Mouse (Mus musculus): ENCODE measurements at regions not wholly inside any gene's neighbourhood (a gene's known extent, or its start where the extent isn't known, plus 50 kb on each side); places are given as distances from the start of the nearest gene placed in this dataset.
A peak's percentile ranks its signal among the peaks of the same experiment; 100 is the strongest.
"Not testable (repeated sequence)": the region's sequence is repeated elsewhere in the genome, so short reads cannot be mapped to it uniquely, and the experiment has no call there.

DNA sequence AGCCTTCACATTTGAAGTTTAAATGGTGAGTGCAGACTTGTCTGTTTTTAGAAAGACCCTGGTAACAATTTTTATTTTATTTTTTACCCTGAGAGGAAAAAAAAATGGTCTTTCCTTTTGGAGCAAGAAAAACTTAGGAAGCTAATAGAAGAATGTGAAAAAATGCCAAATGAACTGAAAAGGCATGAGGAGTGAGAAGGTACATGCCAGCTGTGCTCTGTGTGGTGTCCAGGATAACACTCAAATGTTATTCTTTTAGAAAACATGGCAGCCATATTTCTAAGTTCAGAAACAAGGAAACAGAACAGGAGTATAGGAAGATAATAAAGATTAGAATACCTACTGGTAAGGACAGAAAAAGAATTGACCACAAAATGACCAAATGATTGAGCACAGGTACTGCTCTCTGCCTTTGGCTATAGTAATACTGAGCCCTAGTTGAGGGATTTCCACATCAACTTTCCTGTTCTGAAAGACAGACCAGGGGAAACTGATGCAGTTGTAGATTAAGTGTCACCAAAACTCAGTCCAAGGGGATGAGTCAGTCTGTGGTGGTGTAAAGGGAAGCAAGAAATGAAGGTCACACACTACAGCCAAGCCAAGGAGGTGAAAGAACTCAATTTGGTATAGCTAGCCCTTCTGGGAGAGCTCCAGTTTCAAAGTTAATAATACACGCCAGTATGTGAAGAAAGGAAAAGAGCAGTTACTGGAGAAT, 758.5 kb downstream of the Robo2 start:
- DNase-seq (ENCODE audit: low spot score) = no peak

DNA sequence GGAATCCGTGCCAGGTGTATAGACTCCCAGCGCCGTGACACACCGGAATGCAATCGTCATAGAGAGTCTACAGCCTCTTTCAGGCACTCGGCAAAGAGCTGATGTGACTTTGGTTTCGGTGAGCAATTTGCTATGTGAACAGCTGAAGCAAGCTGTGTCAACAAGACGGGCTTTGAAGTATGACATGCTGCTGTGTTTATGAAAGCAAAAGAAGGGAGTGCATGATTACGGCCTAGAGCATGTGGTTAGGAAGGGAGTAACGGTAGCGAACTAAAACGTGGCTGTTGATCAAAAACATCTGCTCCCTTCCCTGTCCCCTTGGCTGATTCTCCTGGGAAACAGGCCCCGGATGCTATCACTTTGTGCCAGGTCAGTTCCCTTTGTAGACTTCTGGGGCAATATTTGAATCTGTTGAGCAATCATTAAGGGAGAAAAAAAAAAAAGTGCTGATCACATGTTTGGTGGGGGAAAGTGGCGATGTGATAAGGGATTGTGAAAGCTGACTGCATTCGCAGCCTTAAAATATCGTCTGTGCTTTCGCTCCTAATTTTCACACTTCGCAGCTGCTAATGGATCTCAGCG, 764.3 kb downstream of the Robo2 start:
- DNase-seq (ENCODE audit: low spot score) = peak; percentile 49

DNA sequence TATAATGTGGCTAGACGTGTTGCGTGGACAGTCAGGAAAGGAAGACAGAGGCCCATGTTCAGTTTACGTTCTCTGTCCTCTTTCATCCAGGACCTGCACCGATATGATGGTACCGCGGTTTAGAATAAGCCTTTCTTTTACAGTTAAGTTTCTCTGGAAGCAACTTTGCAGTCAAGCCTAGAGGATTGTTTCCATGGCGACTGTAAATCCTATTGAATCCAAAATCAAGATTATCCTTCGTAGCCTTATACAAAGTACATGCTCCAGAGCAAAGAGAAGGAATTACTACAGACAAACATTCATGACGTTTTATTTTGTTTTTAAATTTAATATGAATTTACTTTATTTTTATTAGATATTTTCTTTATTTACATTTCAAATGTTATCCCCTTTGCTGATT, 798.6 kb downstream of the Robo2 start:
- DNase-seq (ENCODE audit: low spot score) = no peak

DNA sequence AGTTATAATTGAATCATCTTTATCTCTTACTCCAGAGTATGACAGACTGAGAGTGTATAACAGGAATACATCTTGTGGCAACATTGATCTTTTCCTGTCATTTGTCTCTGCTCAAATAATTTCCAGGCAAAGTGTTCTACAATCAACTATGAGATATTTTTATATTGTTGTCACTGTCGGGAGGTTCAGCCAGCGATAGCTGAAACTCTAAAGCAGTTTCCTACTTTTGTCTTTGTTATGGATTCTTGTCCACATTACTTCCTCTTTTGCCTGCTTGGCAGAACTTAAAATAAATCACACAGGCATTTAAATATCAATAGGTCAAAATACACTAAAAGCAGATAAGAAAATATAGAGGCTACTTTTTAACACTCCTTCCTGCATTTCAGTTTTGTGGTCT, 820.2 kb downstream of the Robo2 start:
- DNase-seq (ENCODE audit: low spot score) = peak; percentile 17

DNA sequence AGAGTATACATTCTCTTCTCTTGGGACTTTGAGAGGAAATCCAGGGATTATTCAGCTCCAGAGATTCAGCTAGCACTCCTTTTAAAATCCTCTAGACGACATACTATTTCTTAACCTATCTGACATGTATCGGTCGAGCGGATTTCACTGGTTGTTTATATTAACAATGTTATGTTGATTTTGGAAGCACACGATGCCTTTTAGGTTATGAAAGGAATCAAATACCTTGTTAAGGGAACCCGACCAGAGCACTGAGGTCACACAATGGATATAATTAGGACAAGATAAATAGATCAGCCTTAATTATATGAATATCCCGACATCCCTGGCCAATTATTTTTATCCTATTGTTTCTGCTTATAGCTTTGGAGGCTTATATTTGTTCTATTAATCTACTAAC, 850.4 kb downstream of the Robo2 start:
- no peak for DNase-seq (ENCODE audit: low spot score)

DNA sequence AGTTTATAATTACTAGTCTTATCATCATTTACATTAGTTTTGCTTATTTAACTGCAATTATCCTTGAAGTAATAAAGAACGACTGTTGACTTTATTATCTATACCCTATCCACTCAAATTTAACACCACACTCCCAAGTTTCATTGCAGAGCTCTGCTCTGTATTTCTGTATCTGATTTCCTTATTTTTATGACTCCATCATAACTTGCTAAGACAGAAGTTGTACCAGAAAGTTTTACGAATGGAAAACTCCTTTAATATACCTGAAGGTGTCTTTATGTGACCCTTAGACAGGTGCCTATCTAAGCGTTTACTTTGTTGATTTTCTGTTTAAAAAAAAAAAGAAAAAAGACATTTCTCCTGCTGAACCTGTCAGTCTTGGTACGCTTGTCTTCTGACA, 854.7 kb downstream of the Robo2 start:
- no peak for DNase-seq (ENCODE audit: low spot score)

DNA sequence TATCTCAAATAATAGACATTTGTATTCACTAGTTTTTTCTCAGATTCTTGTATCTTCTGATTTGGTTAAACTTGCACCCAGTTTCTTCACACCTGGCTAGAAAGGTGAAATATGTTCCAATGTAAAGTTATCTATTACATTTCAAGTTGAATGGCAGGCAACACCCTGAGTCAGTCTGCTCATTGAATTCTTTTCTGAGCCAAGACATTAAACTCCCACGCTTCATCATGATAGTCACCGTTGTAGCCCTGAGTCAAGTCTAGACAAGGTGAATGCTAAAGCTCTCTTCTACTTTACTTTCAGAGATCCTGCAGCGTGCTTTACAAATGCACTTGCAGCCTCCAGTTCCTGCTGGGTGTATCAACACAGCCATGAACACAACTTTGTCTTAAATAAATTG, 868.0 kb downstream of the Robo2 start:
- DNase-seq (ENCODE audit: low spot score) = no peak

DNA sequence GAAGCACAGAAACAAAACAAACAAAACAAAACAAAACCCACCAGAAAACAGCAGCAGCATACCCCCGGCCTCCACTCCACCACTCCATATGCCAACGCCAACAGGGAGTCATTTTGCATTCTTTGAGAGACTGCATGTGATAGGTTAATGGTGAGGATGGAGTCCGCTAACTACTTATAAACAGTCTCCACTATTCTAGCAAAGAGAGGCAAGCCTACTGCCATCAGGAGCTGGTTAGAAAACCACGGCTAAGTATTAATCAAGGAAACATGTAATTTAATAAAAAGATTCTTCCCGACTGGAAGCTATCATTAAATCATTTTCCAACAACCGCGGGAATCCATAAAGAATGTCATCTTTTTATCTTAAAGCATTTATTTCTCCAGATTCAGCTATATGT, 873.6 kb downstream of the Robo2 start:
- no peak for DNase-seq (ENCODE audit: low spot score)

DNA sequence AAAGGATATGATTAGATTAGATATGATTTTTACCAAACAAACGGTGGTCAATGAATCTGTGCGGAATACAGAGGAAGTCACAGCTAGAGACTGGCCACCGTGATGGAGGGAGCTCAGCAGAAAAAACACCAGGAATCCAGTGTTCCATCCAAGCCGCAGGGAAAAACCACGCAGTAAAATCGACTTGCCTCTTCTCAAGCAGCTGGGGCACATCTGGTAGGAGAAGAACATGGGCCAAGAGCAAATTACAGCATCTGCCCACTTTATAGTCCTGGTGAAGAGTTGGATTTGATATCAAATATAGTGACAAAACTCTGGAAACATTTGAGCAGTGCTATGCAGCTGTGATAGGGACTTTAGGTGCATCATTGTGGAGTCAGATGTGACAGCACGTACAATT, 874.1 kb downstream of the Robo2 start:
- no peak for DNase-seq (ENCODE audit: low spot score)

DNA sequence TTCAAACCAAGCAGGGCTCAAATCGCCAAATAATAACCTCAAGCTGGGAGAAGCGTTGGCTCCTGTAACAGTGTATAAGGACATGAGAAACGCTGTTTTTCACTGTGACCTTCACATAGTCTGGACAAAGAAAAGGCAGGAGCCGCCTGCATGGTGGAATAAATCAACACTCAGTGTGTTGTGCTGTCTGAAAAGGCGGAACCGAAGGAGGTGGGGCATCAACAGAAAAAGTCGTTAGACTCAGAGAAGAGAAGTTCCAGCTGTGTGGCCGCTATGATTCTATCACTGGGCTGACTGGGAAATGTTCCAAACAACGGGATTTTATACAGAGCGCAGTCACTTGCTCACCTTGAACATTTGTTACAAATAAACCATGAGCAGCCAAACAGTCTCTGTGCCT, 881.4 kb downstream of the Robo2 start:
- no peak for DNase-seq (ENCODE audit: low spot score)

DNA sequence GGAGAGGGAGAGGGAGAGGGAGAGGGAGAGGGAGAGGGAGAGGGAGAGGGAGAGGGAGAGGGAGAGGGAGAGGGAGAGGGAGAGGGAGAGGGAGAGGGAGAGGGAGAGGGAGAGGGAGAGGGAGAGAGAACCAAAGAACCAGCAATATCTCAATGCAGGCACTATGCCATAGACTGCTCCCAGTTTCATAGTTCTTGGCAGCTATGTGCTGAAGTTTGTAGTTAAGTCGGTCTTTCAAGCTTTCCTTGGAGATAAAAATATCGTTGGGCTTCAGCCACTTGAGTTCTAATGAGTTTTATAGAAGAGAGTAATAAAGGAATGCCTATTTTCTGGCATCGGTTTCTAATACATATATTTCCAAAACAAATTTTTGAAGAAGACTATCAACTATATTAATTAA, 888.7 kb downstream of the Robo2 start:
- DNase-seq (ENCODE audit: low spot score) = not testable (repeated sequence)

DNA sequence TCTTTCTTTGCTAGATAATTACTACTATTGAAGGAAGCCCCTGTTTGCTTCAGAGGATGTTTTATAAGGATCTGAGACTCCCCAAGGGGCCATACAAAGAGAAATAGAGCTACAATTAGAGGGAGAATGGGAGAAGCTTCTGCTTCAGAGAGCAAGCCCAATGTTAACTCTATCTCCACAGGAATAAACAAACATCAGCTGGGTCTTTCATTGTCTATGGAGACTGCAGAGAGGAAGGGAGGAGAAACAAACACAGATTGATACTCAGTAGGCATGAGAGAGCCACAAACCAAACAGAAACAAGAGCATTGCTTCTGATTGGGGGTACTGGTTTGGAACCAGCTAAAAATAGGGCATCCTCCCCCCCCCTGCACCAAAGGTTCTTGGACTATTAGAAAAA, 906.9 kb downstream of the Robo2 start:
- no peak for DNase-seq (ENCODE audit: low spot score)

DNA sequence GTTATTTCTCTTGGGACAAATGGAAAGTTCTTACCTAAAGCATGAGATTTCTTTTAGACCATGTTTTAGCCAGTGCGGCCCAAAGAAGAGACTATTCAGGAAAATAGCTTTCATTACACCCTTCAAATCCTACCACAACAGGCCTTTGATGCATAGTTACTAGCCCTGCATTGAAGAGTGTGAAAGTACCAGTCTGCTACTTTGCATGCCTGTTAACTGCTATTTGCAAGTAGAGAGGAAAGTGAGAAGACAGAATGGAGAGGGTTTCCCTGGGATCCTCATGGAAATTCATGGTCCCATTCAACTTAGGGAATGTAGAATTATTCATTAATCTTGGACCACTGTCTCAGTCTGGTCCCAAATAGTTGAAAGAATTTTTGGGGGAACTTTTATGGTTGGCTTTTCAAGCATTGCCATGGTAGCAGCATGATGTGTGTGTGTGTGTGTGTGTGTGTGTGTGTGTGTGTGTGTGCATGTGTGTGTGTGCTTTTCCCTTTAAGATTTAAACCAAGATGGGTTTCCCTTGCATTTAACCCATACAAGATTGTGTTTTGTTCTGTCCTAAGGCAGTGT, 912.9 kb downstream of the Robo2 start:
- no peak for DNase-seq (ENCODE audit: low spot score)

DNA sequence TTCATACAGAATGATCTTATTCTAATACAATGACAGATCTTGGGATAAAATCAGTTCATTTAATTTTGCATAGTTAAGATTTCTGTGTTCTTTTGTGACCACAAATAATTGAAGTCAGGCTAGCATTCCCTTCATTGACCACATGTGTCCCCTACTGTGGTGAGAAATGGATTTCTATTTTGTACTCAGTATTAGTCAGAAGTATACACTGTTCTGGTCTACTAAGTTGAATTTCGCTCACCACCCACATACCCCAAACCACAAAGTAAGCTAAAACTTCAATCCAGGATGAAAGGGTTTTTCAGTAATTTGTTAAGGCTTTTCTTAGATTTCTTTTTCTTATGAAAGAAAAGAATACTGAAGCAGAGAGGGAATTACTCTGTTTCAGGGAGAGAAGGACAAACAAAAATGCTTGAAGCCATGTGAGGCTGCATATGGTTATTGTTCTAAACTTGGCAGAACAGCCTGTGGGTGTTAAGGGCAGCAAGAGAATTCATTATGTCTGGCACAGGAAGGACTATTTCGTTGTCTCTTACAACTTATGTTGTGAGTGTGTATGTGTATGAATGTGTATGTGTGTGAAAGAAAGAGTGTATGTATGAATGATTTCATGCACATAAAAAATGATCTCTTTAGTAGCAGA, 928.3 kb downstream of the Robo2 start:
- DNase-seq (ENCODE audit: low spot score) = no peak

DNA sequence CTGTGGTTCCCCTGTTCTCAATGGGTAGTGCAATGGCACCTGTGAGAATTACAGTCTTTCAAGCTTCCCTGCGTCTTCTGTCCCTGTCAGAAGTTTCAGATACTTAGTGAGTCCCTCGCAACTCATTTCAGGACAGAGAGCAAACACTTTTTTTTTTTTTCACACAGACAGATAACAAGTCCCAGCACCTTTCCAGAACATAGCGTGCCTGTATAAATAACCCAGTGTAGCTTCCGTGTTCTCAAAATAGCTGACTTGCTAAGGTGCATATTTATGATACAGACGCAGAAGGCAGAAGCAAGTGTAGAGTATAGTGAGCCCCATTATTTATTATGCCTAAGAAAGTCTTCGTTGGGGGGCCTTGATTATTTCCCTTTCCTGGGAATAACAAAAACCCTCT, 929.4 kb downstream of the Robo2 start:
- peak; percentile 47 for DNase-seq (ENCODE audit: low spot score)

DNA sequence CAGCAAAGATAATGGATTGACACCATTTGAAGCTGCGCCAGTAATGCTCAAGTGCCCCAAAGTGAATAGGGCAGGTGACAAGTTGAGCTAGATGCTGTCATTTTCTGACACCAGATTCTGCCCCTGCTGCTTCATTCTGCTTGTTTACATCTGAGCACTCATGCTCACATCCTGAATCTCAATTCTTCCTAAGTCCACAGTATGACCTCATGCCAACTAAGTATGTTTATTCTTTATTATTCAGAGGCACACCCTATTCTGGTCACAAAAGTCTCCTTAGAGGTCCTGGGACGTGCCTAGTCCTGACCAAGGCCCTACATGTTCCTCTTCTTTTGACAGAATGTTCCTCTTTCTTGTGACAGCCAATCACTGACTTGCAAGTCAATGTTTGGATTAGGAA, 938.1 kb downstream of the Robo2 start:
- DNase-seq (ENCODE audit: low spot score) = no peak

DNA sequence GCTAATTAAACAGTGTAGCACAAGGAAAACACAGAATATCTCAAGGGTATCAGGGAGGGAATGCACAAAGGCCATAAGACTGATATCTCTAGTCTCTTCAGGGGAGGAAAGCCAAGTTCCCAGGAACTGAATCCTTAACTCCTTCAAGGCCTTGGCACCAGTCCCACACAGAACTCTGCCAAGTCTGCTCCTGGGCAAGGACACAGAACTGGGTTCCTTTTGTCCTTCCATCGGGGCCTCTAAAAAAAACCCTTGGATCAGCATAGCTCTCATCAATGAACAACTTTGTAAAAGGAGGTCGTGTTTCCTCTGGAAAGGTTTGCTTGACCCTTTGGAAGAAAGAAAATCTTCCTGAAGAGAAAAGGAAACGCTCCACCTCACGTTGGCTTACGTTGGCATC, 940.1 kb downstream of the Robo2 start:
- peak; percentile 24 for DNase-seq (ENCODE audit: low spot score)

DNA sequence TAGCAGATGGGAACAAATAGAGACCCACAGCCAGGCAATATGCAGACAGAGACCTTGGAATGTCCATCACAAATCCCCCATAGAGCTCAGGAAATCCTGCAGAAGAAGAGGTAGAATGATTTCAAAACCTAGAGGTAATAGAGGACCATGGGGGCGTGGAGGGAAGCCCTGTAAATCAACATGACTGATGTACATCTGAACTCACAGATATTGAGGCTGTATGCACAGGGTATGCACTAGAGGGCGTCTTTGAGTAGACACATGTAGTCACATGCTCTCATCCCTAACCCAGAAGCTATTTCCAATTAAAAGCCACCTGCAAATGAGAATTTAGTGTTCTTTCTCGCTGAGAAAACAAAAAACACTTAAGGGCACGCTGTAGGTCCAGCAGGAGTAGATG, 941.1 kb downstream of the Robo2 start:
- no peak for DNase-seq (ENCODE audit: low spot score)

DNA sequence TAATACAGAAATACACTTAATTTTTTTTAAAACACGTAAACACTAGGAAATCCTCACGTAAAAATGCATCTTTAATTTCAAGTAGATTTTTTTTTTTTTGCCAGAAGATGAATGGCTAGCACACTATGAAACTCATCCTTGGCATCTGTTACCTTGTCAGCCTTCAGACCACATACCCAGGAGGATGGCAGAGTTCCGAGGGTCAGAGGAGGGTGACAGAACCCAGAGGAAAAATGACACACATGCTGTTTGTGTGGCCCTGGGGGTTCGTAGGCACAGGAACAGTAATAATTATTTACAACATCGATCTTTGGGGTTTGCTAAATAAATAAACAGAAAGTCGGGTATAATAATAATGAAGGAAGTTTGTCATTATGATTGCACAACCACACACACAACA, 945.3 kb downstream of the Robo2 start:
- DNase-seq (ENCODE audit: low spot score) = no peak

DNA sequence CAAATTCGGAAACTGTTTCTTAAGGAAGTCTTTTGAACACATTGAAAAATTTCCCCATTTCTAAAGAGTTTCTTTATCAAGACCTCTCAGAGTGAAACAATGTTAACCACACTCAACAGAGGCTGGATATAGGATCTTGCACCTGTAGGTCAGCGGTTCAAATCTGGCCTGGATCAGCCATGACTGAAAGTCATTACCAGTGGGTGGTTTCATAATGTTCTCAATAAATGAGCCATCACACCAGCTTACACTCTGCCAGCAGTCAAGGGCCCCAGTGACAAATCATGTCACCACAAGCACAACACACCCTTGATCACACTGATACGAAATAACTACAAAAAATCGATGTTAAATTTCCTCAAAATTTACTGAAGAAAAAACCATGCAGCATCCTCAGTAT, 949.1 kb downstream of the Robo2 start:
- DNase-seq (ENCODE audit: low spot score) = no peak

DNA sequence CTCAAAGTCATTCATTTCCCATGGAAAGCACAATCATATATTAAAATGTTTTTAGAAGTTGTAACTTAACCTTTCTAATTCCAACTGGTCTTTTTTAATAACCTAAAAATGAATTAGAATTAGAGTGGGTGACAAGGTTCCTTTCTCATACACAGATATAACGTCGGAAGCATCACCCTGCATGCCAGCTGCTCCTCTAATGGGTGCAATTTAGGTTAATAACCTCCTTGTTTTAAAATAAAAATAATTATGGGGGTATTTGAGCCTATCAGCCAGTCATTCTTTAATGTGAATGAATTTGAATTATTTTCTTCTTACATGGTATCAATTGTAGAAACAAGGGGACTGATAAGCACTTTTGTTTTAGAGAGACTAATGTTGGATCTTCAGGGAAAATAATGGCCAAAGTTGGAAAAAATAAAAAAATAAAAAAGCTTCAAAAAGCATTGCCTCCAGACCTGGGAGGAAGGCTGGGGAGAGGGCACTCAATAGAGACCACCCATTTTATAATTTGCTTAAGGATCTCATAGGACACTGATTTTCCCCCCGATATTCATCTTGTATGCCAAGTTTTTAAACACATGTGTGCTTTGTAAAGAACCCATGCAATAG, 960.9 kb downstream of the Robo2 start:
- DNase-seq (ENCODE audit: low spot score) = no peak

DNA sequence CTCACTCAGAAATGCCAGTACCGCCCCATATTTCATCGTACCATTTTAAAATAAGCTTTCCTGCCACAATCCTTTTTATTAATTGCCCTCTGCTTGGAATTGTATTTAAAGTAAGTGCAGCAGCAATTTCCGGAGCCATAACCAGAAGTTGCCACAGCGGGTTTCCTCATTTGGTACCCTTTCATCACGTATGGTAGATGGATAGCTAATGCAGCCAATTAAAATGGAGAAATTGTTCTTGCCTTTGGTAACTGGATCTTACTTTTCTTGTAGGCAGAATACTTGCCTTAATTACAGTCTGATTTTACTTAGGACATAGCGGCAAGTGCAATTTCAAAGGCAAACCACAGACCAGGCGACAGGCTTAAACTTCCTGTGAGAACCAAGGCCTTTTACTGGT, 961.8 kb downstream of the Robo2 start:
- no peak for DNase-seq (ENCODE audit: low spot score)

DNA sequence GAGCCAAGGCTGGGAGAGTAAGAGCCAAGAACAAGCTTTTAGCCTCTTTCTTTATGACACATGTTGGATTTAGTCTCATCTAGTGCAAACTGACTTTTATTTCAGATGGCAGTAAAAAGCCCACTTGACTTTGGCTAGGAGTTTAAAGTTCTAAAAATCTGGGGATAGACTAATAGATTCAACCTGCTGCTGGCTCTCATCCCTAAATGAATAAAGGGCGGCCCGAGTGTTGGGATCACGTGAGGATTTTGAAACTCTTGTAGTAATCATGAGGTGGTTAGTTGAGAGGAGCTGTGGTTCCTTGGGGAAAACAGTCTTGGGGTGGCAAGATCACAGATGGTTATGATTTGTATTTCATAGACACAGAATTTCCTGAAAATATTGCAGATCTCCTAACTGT, 975.9 kb downstream of the Robo2 start:
- no peak for DNase-seq (ENCODE audit: low spot score)

All from heart, adult 8-10 months (tissue).